In genomic region chr6:121462628-121463340, GRCm38 (mm10) we compare ENCODE assay signal across 9 mouse cellular contexts. TPM values are rescaled to one million over a fixed set of nuclear protein-coding genes. Genes with fewer than 3 reads are reported as not detected.
DNase-seq lines count a peak whose midpoint lies in the region; ATAC-seq and TF ChIP-seq lines count a peak whose summit lies in the region.
"Had no signal": no experiment of that assay in that cellular context is flagged by ENCODE, and none has a peak within 500 bp of the region (broad histone marks: within the 10 kb centered on the region; RNA-seq: fewer than 3 reads in every experiment).

No protein-coding gene starts in this region.

- H3K9ac ChIP-seq in embryonic facial prominence, embryonic 13.5 days = peak overlapping the region; percentile 6; the same call in 1 of the 2 replicates
- peak overlapping the region; percentile 32; the same call in 1 of the 2 replicates for H3K9ac ChIP-seq in hindbrain, embryonic 12.5 days
- peak overlapping the region; percentile 42; the same call in 1 of the 2 replicates for H3K9ac ChIP-seq in midbrain, postnatal 0 days (replicated peaks; ENCODE audit: low read length, poor library complexity, severe bottlenecking)

- H3K36me3 ChIP-seq in embryonic facial prominence, embryonic 13.5 days = no peaks in the 10 kb centered on the region
- no peaks in the 10 kb centered on the region for H3K36me3 ChIP-seq in hindbrain, embryonic 12.5 days
- H3K36me3 ChIP-seq in midbrain, postnatal 0 days (ENCODE audit: insufficient read depth, low read length) = 0 out of 2 replicates have a peak, but pooled peaks cover 2% of the 10 kb centered on the region

- H3K4me2 ChIP-seq in embryonic facial prominence, embryonic 13.5 days = peak overlapping the region; percentile 62
- H3K4me2 ChIP-seq in hindbrain, embryonic 12.5 days (replicated peaks) = peak overlapping the region; percentile 48
- peak overlapping the region; percentile 49 for H3K4me2 ChIP-seq in midbrain, postnatal 0 days (ENCODE audit: low read depth, low read length, poor library complexity, severe bottlenecking)

- H3K27me3 ChIP-seq in embryonic facial prominence, embryonic 13.5 days = peaks cover 28% of the 10 kb centered on the region
- H3K27me3 ChIP-seq in hindbrain, embryonic 12.5 days = peaks cover 13% of the 10 kb centered on the region; the same call in 1 of the 2 replicates
- no peaks in the 10 kb centered on the region for H3K27me3 ChIP-seq in midbrain, postnatal 0 days (ENCODE audit: insufficient read depth, low read length)

- peaks cover 10% of the 10 kb centered on the region for H3K4me1 ChIP-seq in embryonic facial prominence, embryonic 13.5 days
- H3K4me1 ChIP-seq in hindbrain, embryonic 12.5 days = peaks cover 12% of the 10 kb centered on the region
- H3K4me1 ChIP-seq in midbrain, postnatal 0 days (ENCODE audit: insufficient read depth, low read length) = peaks cover 9% of the 10 kb centered on the region; the same call in 1 of the 2 replicates

- no peaks in the 10 kb centered on the region for H3K9me3 ChIP-seq in embryonic facial prominence, embryonic 13.5 days
- no peaks in the 10 kb centered on the region for H3K9me3 ChIP-seq in hindbrain, embryonic 12.5 days (replicated peaks)
- H3K9me3 ChIP-seq in midbrain, postnatal 0 days (ENCODE audit: low read length) = no peaks in the 10 kb centered on the region

- WGBS in embryonic facial prominence, embryonic 13.5 days = 4% methylated on average over 26 of the region's 28 CpGs
- WGBS in hindbrain, embryonic 12.5 days = 11% methylated on average over 28 of the region's 28 CpGs
- 7% methylated on average over 28 of the region's 28 CpGs for WGBS in midbrain, postnatal 0 days

- H3K4me3 ChIP-seq in embryonic facial prominence, embryonic 13.5 days = peak overlapping the region; percentile 31
- peak overlapping the region; percentile 14 for H3K4me3 ChIP-seq in hindbrain, embryonic 12.5 days
- H3K4me3 ChIP-seq in midbrain, postnatal 0 days (ENCODE audit: low read depth, low read length) = 0 out of 2 replicates have a peak overlapping the region, but pooled peaks have one; percentile 12

- peak; percentile 32 for DNase-seq in layer of hippocampus, adult 11-12 months (ENCODE audit: low spot score)
- no peak for DNase-seq in layer of hippocampus, postnatal 25 days (ENCODE audit: extremely low spot score in 1 of 2, low spot score in 1 of 2)
- DNase-seq in midbrain, postnatal 0 days (ENCODE audit: low spot score) = no peak
- DNase-seq in adrenal gland, postnatal 4 days (ENCODE audit: low spot score in 2 of 2) = no peak
- DNase-seq: cerebellum, adult 18-20 months had no signal

- no peak for TF ChIP-seq CTCF in midbrain, postnatal 0 days (IDR thresholded peaks at IDR 0.05)

- no peak overlapping the region for H3K27ac ChIP-seq in embryonic facial prominence, embryonic 13.5 days
- H3K27ac ChIP-seq in hindbrain, embryonic 12.5 days = no peak overlapping the region
- H3K27ac ChIP-seq in midbrain, postnatal 0 days (ENCODE audit: low read depth, low read length) = no peak overlapping the region
- H3K27ac ChIP-seq: macrophage had no signal

- no peak for ATAC-seq in embryonic facial prominence, embryonic 13.5 days (ENCODE audit: insufficient number of reproducible peaks, insufficient read depth, low FRiP score, low TSS enrichment, low read depth)
- no peak for ATAC-seq in hindbrain, embryonic 12.5 days (ENCODE audit: low FRiP score)
- peak; percentile 25 for ATAC-seq in midbrain, postnatal 0 days (ENCODE audit: low FRiP score)
- ATAC-seq in CD4-positive, CD25-positive, alpha-beta regulatory T cell, adult 4 months = no peak

RNA-seq across cellular contexts. Expression of gene Iqsec3, which starts 10.7 kb away (rescaled TPM):
- 100 to 1,000 TPM; 109 to 129 TPM for total RNA-seq in layer of hippocampus, postnatal 25 days (2021)
- 0.21 and 0.27 TPM in 2 replicates for polyA plus RNA-seq in embryonic facial prominence, embryonic 13.5 days (2015; fragmentation: Nextera tagmentation; extraction: Ambion mirVana)
- polyA plus RNA-seq in hindbrain, embryonic 12.5 days (2016; fragmentation: Nextera tagmentation; extraction: Ambion mirVana) = 6.0 and 6.6 TPM in 2 replicates
- 48.6 and 50.3 TPM in 2 replicates for total RNA-seq in midbrain, postnatal 0 days (2014; rRNA removed)
- polyA plus RNA-seq in midbrain, postnatal 0 days (2015; fragmentation: Nextera tagmentation; extraction: Ambion mirVana) = 9.5 and 10.7 TPM in 2 replicates
- polyA plus RNA-seq in CD4-positive, CD25-positive, alpha-beta regulatory T cell, adult 4 months (2017; shearing (Covaris generic)) = not detected
- 1 to 10 TPM; 5.5 to 6.4 TPM for total RNA-seq in adrenal gland, postnatal 4 days (2021)
- polyA plus RNA-seq: macrophage had no signal
